Mouse (Mus musculus): ENCODE results near the gene Mt2. TPM values are rescaled to one million over a fixed set of nuclear protein-coding genes. Genes with fewer than 3 reads are reported as not detected.
A peak's percentile ranks its signal among the peaks of the same experiment; 100 is the strongest.
"Not testable (repeated sequence)": the region's sequence is repeated elsewhere in the genome, so short reads cannot be mapped to it uniquely, and the experiment has no call there.

Gene Mt2
- polyA plus RNA-seq, 1 experiment from 2014 or later, result 9.5 TPM

DNA sequence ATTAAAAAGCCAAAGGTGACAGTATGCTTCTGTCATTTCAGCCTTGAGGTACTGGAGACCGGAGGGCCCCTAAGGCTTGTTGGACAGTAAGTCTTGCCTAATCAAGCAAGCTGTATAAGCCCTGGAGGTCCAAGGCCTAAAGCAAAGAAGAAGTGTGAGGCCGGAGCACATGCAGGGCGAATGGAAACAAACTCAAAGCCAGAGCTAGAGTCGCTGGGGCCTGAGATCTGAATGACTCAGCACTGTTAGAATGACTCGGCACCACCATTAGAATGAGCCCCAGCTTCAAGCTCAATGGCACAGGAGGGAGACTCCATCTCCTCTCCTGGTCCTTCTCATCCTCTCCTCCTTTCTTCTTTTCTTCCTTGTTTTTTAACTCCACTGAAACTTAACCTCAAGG lies 21.5 kb upstream of the Mt2 start:
- 79% methylated on average over 5 of the region's 5 CpGs for WGBS
- H3K27ac ChIP-seq, result no peak overlapping the region
- ATAC-seq (ENCODE audit: low FRiP score), result no peak
- H3K9ac ChIP-seq, result no peak overlapping the region
- H3K4me1 ChIP-seq (replicated peaks), result peaks cover 24% of the 10 kb centered on the region
- no peak overlapping the region for H3K4me2 ChIP-seq
- peaks cover 7% of the 10 kb centered on the region; the same call in 1 of the 2 replicates for H3K27me3 ChIP-seq
- no peak overlapping the region for H3K4me3 ChIP-seq
- no peaks in the 10 kb centered on the region for H3K36me3 ChIP-seq
- H3K9me3 ChIP-seq, result no peaks in the 10 kb centered on the region

DNA sequence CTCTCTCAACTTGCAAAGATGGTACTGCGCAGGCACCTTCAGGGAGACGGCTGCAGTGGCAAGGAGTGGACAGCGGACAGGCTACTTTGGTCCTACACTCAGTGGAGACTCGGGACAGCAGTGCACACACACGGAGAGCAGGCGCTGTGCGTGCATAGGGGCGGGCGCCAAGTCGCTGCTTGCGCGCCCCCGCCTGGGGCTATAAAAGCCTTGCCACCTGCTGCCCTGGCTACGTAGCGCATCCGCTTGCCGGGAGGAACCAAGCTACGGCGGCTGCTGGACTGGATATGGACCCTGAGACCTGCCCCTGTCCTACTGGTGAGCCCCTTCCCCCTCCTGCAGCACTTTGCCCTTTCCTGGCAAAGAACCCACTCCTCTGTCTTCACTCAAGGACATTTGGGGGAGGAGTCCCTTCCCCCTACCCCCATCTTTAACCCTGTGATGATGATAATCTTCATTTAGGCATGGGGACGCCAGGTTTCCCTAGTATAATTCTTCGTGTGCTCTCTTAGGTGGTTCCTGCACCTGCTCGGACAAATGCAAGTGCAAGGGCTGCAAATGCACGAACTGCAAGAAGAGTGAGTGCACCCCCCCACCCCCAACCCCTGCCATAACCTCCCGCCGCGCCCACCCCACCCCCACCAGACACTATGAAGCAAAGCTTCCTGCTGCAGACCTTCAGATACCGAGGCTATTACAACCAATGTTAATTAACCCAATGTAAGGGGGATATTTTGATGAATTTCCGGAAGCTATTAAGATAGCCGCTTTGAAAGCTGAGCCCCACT lies 19.8 kb upstream of the Mt2 start, which contains the start of gene Mt3:
TSS of gene Mt3 (plus strand) at position 95 of the 788 bp plus-strand sequence.
- ATAC-seq (ENCODE audit: low FRiP score), result peak; percentile 85
- H3K36me3 ChIP-seq, result no peaks in the 10 kb centered on the region
- 2% methylated on average over 29 of the region's 29 CpGs for WGBS

DNA sequence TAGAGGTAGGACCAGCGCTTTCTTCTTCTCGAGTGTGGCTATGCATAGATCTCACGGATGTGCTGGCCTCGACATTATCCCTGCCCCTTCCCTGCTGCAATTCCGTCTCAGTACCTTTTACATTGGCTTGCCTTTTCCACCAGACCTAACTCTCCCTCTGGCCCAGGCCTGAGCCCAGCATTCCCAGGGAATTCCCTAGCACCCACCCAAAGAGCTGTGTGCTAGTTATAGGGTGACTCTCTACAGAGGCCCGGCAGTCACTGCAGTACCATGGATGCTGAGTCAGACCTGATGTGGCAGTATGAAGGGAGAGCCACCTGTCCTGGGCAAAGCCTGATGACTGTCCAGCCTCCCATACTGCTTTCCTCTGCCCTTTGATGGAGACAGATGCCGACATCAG lies 19.0 kb upstream of the Mt2 start:
- Histone ChIP-seq H3K27ac (peak overlapping the region; percentile 71), H3K9me3 (no peaks in the 10 kb centered on the region), H3K27me3 (peaks cover 7% of the 10 kb centered on the region; the same call in 1 of the 2 replicates), H3K4me2 (peak overlapping the region; percentile 75), H3K9ac (peak overlapping the region; percentile 64), H3K36me3 (no peaks in the 10 kb centered on the region), H3K4me1 (replicated peaks) (peaks cover 24% of the 10 kb centered on the region), H3K4me3 (peak overlapping the region; percentile 47)
- ATAC-seq (ENCODE audit: low FRiP score), result peak; percentile 46; the same call in 1 of the 2 replicates
- WGBS, result 22% methylated on average over 7 of the region's 7 CpGs

More for the DNA sequence above, 19.8 kb upstream of the Mt2 start, which contains the start of gene Mt3:
- H3K4me3 ChIP-seq, result peak within 1 kb of the TSS; percentile 47
- no peaks in the 10 kb centered on the region for H3K9me3 ChIP-seq
- peak within 1 kb of the TSS; percentile 75 for H3K4me2 ChIP-seq
- H3K27me3 ChIP-seq, result peaks cover 7% of the 10 kb centered on the region; the same call in 1 of the 2 replicates
- peaks cover 24% of the 10 kb centered on the region for H3K4me1 ChIP-seq (replicated peaks)
- peak within 1 kb of the TSS; percentile 64 for H3K9ac ChIP-seq
- 0 out of 2 replicates have a peak within 1 kb of the TSS, but pooled peaks have one; percentile 42 for H3K27ac ChIP-seq

DNA sequence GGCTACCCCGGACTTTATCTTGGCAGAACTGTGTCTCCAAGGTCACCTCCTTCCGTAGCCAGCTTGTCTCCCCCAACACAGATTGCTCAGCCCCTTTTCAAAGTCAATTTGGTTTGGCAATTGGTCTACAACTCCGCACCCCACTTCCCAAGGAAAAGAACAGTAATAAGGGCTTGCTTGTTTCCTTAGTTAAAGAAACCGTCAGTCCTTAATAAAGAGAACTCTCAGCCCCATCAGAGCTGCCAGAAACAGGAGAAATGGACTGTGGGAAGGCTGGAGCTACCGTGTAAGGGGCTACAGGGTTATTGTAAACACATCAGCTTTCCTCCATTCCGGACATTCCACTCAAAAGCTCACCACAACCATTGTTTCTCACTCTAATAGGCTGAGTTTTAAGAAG lies 17.9 kb upstream of the Mt2 start:
- Histone ChIP-seq H3K4me1 (replicated peaks) (peaks cover 24% of the 10 kb centered on the region), H3K9ac (no peak overlapping the region), H3K27ac (peak overlapping the region; percentile 71), H3K4me3 (no peak overlapping the region), H3K9me3 (no peaks in the 10 kb centered on the region), H3K27me3 (peaks cover 7% of the 10 kb centered on the region; the same call in 1 of the 2 replicates), H3K36me3 (no peaks in the 10 kb centered on the region), H3K4me2 (no peak overlapping the region)
- 40% methylated on average over 6 of the region's 6 CpGs for WGBS
- peak; percentile 22; the same call in 1 of the 2 replicates for ATAC-seq (ENCODE audit: low FRiP score)

DNA sequence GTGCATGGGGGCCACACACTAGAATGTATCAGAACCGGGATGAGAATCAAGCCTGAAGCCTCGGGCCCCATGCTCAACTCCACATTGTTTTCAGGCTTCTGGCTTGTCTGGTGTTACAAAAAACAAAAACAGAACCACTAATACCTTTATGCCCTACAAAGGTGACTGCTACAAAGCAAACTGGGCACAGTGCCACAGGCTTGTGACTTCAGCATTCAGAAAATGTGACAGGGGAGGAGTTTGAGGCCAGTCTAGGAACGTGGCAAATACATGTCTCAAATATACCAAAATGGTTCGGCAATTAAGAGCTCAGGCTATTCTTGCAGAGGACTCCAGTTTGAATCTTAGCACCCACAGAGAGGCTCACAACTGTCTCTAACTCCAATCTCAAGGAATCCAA lies 16.4 kb upstream of the Mt2 start:
- no peak for ATAC-seq (ENCODE audit: low FRiP score)
- H3K27ac ChIP-seq, result no peak overlapping the region

DNA sequence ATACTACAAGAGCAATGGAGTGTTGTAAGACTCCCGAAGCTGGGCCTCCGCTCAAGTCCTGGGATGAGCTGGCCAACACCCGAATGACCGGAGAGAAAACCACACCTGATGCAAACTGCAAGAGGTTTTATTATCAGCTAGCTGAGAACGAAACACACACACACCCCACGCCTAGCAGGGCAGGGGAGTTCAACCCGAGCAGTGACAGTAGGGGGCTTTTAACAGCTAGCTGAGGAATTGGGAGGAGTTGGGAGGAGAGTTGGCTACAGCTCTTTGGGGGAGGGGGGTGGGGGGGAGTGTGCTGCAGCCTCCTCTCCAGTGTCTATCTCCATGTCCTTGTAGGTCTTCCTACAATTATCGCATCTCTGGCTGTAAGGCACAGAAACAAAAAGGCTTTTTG lies 6.7 kb upstream of the Mt2 start:
- H3K4me3 ChIP-seq; H3K36me3 ChIP-seq; ATAC-seq (ENCODE audit: low FRiP score); H3K9me3 ChIP-seq; H3K27ac ChIP-seq; H3K9ac ChIP-seq; H3K4me1 ChIP-seq (replicated peaks); H3K4me2 ChIP-seq: not testable (repeated sequence)
- peaks cover 20% of the 10 kb centered on the region for H3K27me3 ChIP-seq
- 71% methylated on average over 8 of the region's 8 CpGs for WGBS

More for the DNA sequence above, 16.4 kb upstream of the Mt2 start:
- Histone ChIP-seq H3K36me3 (no peaks in the 10 kb centered on the region), H3K4me2 (no peak overlapping the region), H3K27me3 (peaks cover 4% of the 10 kb centered on the region; the same call in 1 of the 2 replicates), H3K4me3 (no peak overlapping the region), H3K4me1 (replicated peaks) (peaks cover 24% of the 10 kb centered on the region), H3K9ac (no peak overlapping the region), H3K9me3 (no peaks in the 10 kb centered on the region)
- WGBS, result 78% methylated on average over 4 of the region's 4 CpGs

DNA sequence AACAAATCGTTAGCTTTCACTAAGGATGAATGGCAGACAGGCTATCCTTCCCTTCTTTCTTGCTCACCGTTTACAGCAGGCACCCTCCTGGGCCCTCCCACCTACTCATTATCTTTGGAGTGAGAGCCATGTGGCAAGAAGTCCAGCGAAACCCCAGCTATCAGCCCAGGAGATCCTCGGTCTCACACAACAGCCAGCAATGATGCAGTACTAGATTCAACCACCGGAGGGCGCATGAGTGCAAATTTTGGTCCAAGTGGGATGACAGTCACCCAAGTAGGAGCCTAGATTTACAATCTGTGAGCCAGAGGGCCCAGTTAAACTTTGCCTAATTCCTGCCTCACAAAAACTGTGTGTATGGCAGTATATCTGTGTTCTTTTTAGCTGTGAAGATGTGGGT lies 5.2 kb upstream of the Mt2 start:
- ATAC-seq (ENCODE audit: low FRiP score), result peak; percentile 61
- no peaks in the 10 kb centered on the region for H3K9me3 ChIP-seq
- H3K27ac ChIP-seq, result no peak overlapping the region
- no peak overlapping the region for H3K9ac ChIP-seq
- H3K27me3 ChIP-seq, result peaks cover 35% of the 10 kb centered on the region
- 2% methylated on average over 6 of the region's 6 CpGs for WGBS
- H3K4me2 ChIP-seq, result no peak overlapping the region; the same call in 1 of the 2 replicates
- no peak overlapping the region for H3K4me3 ChIP-seq
- H3K4me1 ChIP-seq (replicated peaks), result peaks cover 8% of the 10 kb centered on the region
- H3K36me3 ChIP-seq, result no peaks in the 10 kb centered on the region

DNA sequence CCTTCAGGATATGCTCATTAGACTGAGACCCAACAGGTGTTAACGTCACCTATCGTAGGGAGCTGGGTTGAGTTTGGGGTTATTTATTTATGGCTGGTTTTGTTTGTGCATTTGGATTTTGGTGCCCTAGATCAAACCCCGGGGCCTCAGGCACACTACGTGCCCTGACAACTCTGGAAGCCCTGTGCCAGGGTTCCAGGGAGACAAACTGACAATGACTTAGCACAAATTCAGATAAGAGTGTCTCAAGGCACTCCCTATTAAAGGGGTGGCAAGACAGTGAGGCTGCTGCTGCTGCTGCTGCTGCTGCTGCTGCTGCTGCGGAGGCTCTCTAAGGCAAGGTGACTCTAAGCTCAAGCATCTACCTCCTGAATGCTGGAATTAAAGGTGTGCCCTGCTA lies 2.9 kb upstream of the Mt2 start:
- Histone ChIP-seq H3K27ac (no peak overlapping the region), H3K27me3 (peaks cover 58% of the 10 kb centered on the region), H3K36me3 (no peaks in the 10 kb centered on the region), H3K9ac (no peak overlapping the region), H3K4me3 (no peak overlapping the region), H3K9me3 (no peaks in the 10 kb centered on the region), H3K4me2 (no peak overlapping the region), H3K4me1 (replicated peaks) (peaks cover 21% of the 10 kb centered on the region)
- no peak for ATAC-seq (ENCODE audit: low FRiP score)
- WGBS, result 85% methylated on average over 5 of the region's 5 CpGs

DNA sequence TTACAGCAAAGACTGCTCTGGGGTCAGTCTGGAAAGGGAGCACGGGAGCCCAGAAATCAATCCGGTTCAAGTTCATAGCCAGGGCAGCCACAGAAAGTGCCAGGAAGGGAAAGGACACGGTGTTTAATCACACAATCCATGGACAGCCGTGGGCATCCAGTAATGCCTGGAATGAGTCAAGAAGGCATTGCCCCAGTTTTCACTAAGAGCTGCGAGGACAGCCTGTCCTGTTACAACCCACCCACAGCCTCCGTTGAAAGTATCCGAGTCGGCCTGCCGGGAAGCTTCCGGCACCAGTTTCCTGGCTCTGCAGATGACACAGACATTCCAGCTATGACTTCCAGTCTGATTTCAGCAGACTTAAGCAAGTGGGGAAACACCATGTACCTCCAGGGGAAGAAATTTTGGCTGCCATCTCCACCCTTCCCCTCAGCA lies 1.1 kb upstream of the Mt2 start:
- no peak overlapping the region for H3K9ac ChIP-seq

DNA sequence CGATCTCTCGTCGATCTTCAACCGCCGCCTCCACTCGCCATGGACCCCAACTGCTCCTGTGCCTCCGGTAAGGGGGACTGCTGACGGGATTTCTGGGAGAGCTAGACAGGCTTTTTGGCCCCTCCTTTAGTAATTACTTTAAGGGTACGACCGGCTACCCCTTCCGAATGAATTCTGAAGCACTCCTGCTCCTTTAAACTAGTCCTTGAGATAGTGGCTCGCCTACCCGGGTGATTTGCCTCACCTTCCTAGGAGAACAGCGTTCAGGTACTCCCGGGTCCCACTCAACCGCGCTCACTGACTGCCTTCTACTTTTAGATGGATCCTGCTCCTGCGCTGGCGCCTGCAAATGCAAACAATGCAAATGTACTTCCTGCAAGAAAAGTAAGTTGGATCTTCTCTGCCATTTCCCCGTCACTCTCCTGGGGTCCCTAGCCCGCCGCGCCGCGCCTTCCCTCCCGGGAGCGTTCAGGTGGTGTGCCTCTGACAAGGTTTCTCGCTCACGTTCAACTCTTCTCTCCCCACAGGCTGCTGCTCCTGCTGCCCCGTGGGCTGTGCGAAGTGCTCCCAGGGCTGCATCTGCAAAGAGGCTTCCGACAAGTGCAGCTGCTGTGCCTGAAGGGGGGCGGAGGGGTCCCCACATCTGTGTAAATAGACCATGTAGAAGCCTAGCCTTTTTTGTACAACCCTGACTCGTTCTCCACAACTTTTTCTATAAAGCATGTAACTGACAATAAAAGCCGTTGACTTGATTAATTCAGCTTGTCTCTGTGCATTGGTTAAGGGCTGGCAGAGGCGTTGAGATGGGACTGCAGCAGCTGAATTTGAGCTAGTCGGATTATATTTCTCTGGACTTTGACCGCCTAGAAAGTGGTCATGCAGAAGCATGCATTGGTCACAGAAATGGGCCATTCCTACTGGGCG lies 607 bp downstream of the Mt2 start:
- peak; percentile 40; the same call in 1 of the 2 replicates for ATAC-seq (ENCODE audit: low FRiP score)
- H3K27me3 ChIP-seq, result peaks cover 93% of the 10 kb centered on the region

More for the DNA sequence above, 1.1 kb upstream of the Mt2 start:
- Histone ChIP-seq H3K9me3 (no peaks in the 10 kb centered on the region), H3K36me3 (no peaks in the 10 kb centered on the region), H3K4me2 (peak overlapping the region; percentile 92), H3K4me3 (no peak overlapping the region), H3K27ac (no peak overlapping the region), H3K4me1 (replicated peaks) (peaks cover 21% of the 10 kb centered on the region), H3K27me3 (peaks cover 76% of the 10 kb centered on the region)
- no peak for ATAC-seq (ENCODE audit: low FRiP score)
- 51% methylated on average over 10 of the region's 10 CpGs for WGBS

DNA sequence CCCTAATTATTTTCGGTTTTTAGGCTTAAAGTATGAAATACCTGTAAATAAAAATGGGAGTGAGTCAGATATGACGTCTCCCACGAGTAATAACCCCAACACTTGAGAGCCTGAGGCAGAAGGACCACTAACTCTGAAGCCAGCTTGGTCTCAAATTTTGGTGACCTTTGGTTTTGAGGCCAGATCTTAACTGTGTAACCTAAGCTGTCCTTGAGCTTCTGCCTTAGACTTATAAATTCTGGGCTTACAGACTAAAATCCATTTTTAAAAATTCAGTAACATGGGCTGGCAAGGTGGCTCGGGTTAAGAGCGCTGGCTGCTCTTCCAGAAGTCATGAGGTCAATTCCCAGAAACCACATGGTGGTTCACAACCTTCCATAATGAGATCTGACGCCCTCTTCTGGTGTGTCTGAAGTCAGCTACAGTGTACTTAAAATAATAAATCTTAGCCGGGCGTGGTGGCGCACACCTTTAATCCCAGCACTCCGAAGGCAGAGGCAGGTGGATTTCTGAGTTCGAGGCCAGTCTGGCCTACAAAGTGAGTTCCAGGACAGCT lies 1.5 kb downstream of the Mt2 start:
- Histone ChIP-seq H3K9ac (no peak overlapping the region), H3K4me2 (no peak overlapping the region), H3K27me3 (peaks cover 98% of the 10 kb centered on the region), H3K36me3 (no peaks in the 10 kb centered on the region), H3K9me3 (no peaks in the 10 kb centered on the region), H3K4me3 (no peak overlapping the region), H3K4me1 (replicated peaks) (peaks cover 27% of the 10 kb centered on the region), H3K27ac (no peak overlapping the region)
- ATAC-seq (ENCODE audit: low FRiP score), result no peak
- 46% methylated on average over 11 of the region's 11 CpGs for WGBS

More for the DNA sequence above, 607 bp downstream of the Mt2 start:
- H3K27ac ChIP-seq, result no peak overlapping the region
- H3K9ac ChIP-seq, result peak overlapping the region; percentile 64
- peak overlapping the region; percentile 92 for H3K4me2 ChIP-seq
- 1% methylated on average over 39 of the region's 39 CpGs for WGBS
- H3K36me3 ChIP-seq, result no peaks in the 10 kb centered on the region
- H3K4me1 ChIP-seq (replicated peaks), result peaks cover 21% of the 10 kb centered on the region
- H3K9me3 ChIP-seq, result no peaks in the 10 kb centered on the region
- H3K4me3 ChIP-seq, result peak overlapping the region; percentile 47

Measured in hindbrain, embryonic 13.5 days (tissue).